In genomic region chr4:45855803-45856424, GRCm38 (mm10) we compare ENCODE assay signal across 9 mouse cellular contexts. TPM values are rescaled to one million over a fixed set of nuclear protein-coding genes. Genes with fewer than 3 reads are reported as not detected.
DNase-seq lines count a peak whose midpoint lies in the region; ATAC-seq lines count a peak whose summit lies in the region.
"Had no signal": no experiment of that assay in that cellular context is flagged by ENCODE, and none has a peak within 500 bp of the region (broad histone marks: within the 10 kb centered on the region; RNA-seq: fewer than 3 reads in every experiment).

No protein-coding gene starts in this region.

- no peaks in the 10 kb centered on the region for H3K4me1 ChIP-seq in forebrain, embryonic 14.5 days (ENCODE audit: control insufficient read depth, insufficient read depth, low read length)
- no peaks in the 10 kb centered on the region for H3K4me1 ChIP-seq in hindbrain, embryonic 11.5 days (replicated peaks; ENCODE audit: control insufficient read depth, insufficient read depth, low read length)

- no peaks in the 10 kb centered on the region for H3K27me3 ChIP-seq in forebrain, embryonic 14.5 days (replicated peaks; ENCODE audit: control insufficient read depth, insufficient read depth, low read length)
- no peaks in the 10 kb centered on the region for H3K27me3 ChIP-seq in hindbrain, embryonic 11.5 days (ENCODE audit: control insufficient read depth, insufficient read depth, low read length)

- H3K9ac ChIP-seq in forebrain, embryonic 14.5 days (ENCODE audit: low read length) = no peak overlapping the region
- no peak overlapping the region for H3K9ac ChIP-seq in hindbrain, embryonic 11.5 days (ENCODE audit: low read depth, low read length)

- no peaks in the 10 kb centered on the region for H3K9me3 ChIP-seq in forebrain, embryonic 14.5 days (replicated peaks; ENCODE audit: control insufficient read depth, low read length)
- no peaks in the 10 kb centered on the region for H3K9me3 ChIP-seq in hindbrain, embryonic 11.5 days (ENCODE audit: control insufficient read depth, low read length)

- H3K36me3 ChIP-seq in forebrain, embryonic 14.5 days (ENCODE audit: control insufficient read depth, insufficient read depth, low read length) = no peaks in the 10 kb centered on the region
- H3K36me3 ChIP-seq in hindbrain, embryonic 11.5 days (ENCODE audit: control insufficient read depth, insufficient read depth, low read length) = no peaks in the 10 kb centered on the region

- ATAC-seq in forebrain, embryonic 14.5 days = peak; percentile 80
- ATAC-seq in hindbrain, embryonic 11.5 days (ENCODE audit: low FRiP score) = no peak

- H3K4me2 ChIP-seq in forebrain, embryonic 14.5 days (ENCODE audit: low read length) = no peak overlapping the region
- no peak overlapping the region for H3K4me2 ChIP-seq in hindbrain, embryonic 11.5 days (replicated peaks; ENCODE audit: low read depth, low read length)

- no peak overlapping the region for H3K27ac ChIP-seq in forebrain, embryonic 14.5 days (ENCODE audit: low read depth, low read length)
- no peak overlapping the region for H3K27ac ChIP-seq in hindbrain, embryonic 11.5 days (ENCODE audit: low read depth, low read length)

- H3K4me3 ChIP-seq in forebrain, embryonic 14.5 days (ENCODE audit: low read depth, low read length) = no peak overlapping the region
- H3K4me3 ChIP-seq in hindbrain, embryonic 11.5 days (ENCODE audit: low read depth, low read length) = no peak overlapping the region

- 51% methylated on average over 19 of the region's 19 CpGs for WGBS in forebrain, embryonic 14.5 days
- 52% methylated on average over 19 of the region's 19 CpGs for WGBS in hindbrain, embryonic 11.5 days

- DNase-seq in Muller cell, postnatal 12 days (ENCODE audit: inconsistent ontology term) = peak; percentile 67
- peak; percentile 27 for DNase-seq in c-Kit-positive CD71-positive TER-119-positive erythroid progenitor cells, embryonic 14.5 days (ENCODE audit: low spot score)
- peak; percentile 89 for DNase-seq in forebrain, embryonic 14.5 days (ENCODE audit: low spot score)
- DNase-seq in hindbrain, embryonic 11.5 days (ENCODE audit: low spot score) = peak; percentile 85
- peak; percentile 80 to 85 for DNase-seq in layer of hippocampus, postnatal 14 days (ENCODE audit: low spot score in 2 of 2)
- DNase-seq in lung, postnatal 4 days = peak; percentile 62 to 83
- DNase-seq in right cerebral cortex, postnatal 10 days (ENCODE audit: low spot score in 2 of 2) = peak; percentile 75 to 87
- peak; percentile 84 for DNase-seq in urinary bladder, postnatal 14 days (ENCODE audit: low spot score)

RNA-seq across cellular contexts. Expression of gene Stra6l, which starts 7.5 kb away (rescaled TPM):
- polyA plus RNA-seq in forebrain, embryonic 14.5 days (2014; fragmentation: Nextera tagmentation; extraction: Ambion mirVana) = 1.0 and 1.2 TPM in 2 replicates
- 0.75 and 1.0 TPM in 2 replicates for polyA plus RNA-seq in hindbrain, embryonic 11.5 days (2014; fragmentation: Nextera tagmentation; extraction: Ambion mirVana)
- total RNA-seq in layer of hippocampus, postnatal 14 days (2021) = not detected
- total RNA-seq: hematopoietic stem cell, adult 5-6 weeks had no signal

RNA-seq across cellular contexts. Expression of gene Igfbpl1, which starts 29.2 kb away (rescaled TPM):
- polyA plus RNA-seq in forebrain, embryonic 14.5 days (2014; fragmentation: Nextera tagmentation; extraction: Ambion mirVana) = 202 and 210 TPM in 2 replicates
- polyA plus RNA-seq in hindbrain, embryonic 11.5 days (2014; fragmentation: Nextera tagmentation; extraction: Ambion mirVana) = 71.4 and 83.2 TPM in 2 replicates
- 10 to 100 TPM; 37.1 to 43.7 TPM for total RNA-seq in layer of hippocampus, postnatal 14 days (2021)
- total RNA-seq: hematopoietic stem cell, adult 5-6 weeks had no signal

RNA-seq across cellular contexts. Expression of gene Ccdc180, which starts 34.2 kb away (rescaled TPM):
- polyA plus RNA-seq in forebrain, embryonic 14.5 days (2014; fragmentation: Nextera tagmentation; extraction: Ambion mirVana) = 0.07 and 0.10 TPM in 2 replicates
- polyA plus RNA-seq in hindbrain, embryonic 11.5 days (2014; fragmentation: Nextera tagmentation; extraction: Ambion mirVana) = 0.38 and 0.71 TPM in 2 replicates
- total RNA-seq in layer of hippocampus, postnatal 14 days (2021) = under 1 TPM; 0.38 to 0.71 TPM
- total RNA-seq: hematopoietic stem cell, adult 5-6 weeks had no signal

RNA-seq across cellular contexts. Expression of gene Aldh1b1, which starts 57.1 kb away (rescaled TPM):
- polyA plus RNA-seq in forebrain, embryonic 14.5 days (2014; fragmentation: Nextera tagmentation; extraction: Ambion mirVana) = 14.0 and 16.4 TPM in 2 replicates
- 4.5 and 6.0 TPM in 2 replicates for polyA plus RNA-seq in hindbrain, embryonic 11.5 days (2014; fragmentation: Nextera tagmentation; extraction: Ambion mirVana)
- total RNA-seq in layer of hippocampus, postnatal 14 days (2021) = 10 to 100 TPM; 11.0 to 16.0 TPM

Comparison
In these comparisons a context has a peak if more than half of its experiments do, and no peak if none do; other contexts are left out.
1. DNase-seq: peak in every context shown above with its lines; median percentile 89 in forebrain, embryonic 14.5 days; 85 in hindbrain, embryonic 11.5 days; 84 in urinary bladder, postnatal 14 days; 82 in layer of hippocampus, postnatal 14 days; 81 in right cerebral cortex, postnatal 10 days; 72 in lung, postnatal 4 days; 67 in Muller cell, postnatal 12 days; 27 in c-Kit-positive CD71-positive TER-119-positive erythroid progenitor cells, embryonic 14.5 days.